ENCODE assay signal across 18 mouse cellular contexts in the genomic region with DNA sequence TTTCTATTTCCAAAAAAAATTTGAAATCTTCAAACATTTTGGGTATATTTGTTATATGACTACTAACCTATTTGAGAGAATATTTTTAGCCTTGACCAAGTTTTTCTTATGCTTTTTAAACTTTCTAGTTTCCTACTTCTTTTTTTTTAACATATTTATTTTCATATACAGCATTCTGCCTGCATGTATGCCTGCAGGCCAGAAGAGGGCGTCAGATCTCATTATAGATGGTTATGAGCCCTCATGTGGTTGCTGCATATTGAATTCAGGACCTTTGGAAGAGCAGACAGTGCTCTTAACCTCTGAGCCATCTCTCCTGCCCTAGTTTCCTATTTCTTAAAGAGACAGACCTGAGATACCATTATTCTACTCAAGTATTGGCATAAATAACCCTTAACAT. TPM values are rescaled to one million over a fixed set of nuclear protein-coding genes. Genes with fewer than 3 reads are reported as not detected.
DNase-seq lines count a peak whose midpoint lies in the region; ATAC-seq and TF ChIP-seq lines count a peak whose summit lies in the region.
"Had no signal": no experiment of that assay in that cellular context is flagged by ENCODE, and none has a peak within 500 bp of the region (broad histone marks: within the 10 kb centered on the region; RNA-seq: fewer than 3 reads in every experiment).

No protein-coding gene starts in this region.

- no peak for TF ChIP-seq EP300 in lung, postnatal 0 days (IDR thresholded peaks at IDR 0.05)

- ATAC-seq in intestine, postnatal 0 days, result no peak
- no peak for ATAC-seq in intestine, embryonic 15.5 days
- no peak for ATAC-seq in lung, postnatal 0 days
- ATAC-seq in erythroid progenitor cell, adult 5-6 weeks (replicated peaks; ENCODE audit: low FRiP score, poor library complexity, severe bottlenecking), result no peak
- ATAC-seq: forebrain, embryonic 16.5 days; intestine, embryonic 16.5 days; midbrain, embryonic 16.5 days had no signal

- H3K36me3 ChIP-seq in intestine, postnatal 0 days (ENCODE audit: control insufficient read depth, insufficient read depth), result no peaks in the 10 kb centered on the region
- H3K36me3 ChIP-seq in intestine, embryonic 15.5 days, result no peaks in the 10 kb centered on the region
- no peaks in the 10 kb centered on the region for H3K36me3 ChIP-seq in lung, postnatal 0 days (ENCODE audit: insufficient read depth, low read length)
- H3K36me3 ChIP-seq: embryonic facial prominence, embryonic 10.5 days; heart, embryonic 15.5 days had no signal

- H3K27me3 ChIP-seq in intestine, postnatal 0 days (replicated peaks; ENCODE audit: control insufficient read depth, insufficient read depth, low read length), result no peaks in the 10 kb centered on the region
- H3K27me3 ChIP-seq in intestine, embryonic 15.5 days (replicated peaks), result no peaks in the 10 kb centered on the region
- no peaks in the 10 kb centered on the region for H3K27me3 ChIP-seq in lung, postnatal 0 days (replicated peaks; ENCODE audit: insufficient read depth, low read length)
- H3K27me3 ChIP-seq: heart, embryonic 15.5 days; megakaryocyte, embryonic 14.5 days had no signal

- peak; percentile 40 for DNase-seq in lung, postnatal 0 days (ENCODE audit: low spot score)
- DNase-seq in lung, postnatal 36 days, result no peak
- DNase-seq in ES-CJ7 (ENCODE audit: low read depth, low spot score) (peak; percentile 27), ZHBTc4 (ENCODE audit: low read depth, low spot score) (peak; percentile 42)
- DNase-seq: cerebellum, postnatal 25 days; heart, adult 11 months; kidney, postnatal 14 days; layer of hippocampus, adult 9-11 months; lung, adult 2 months had no signal

- peak; percentile 63 for TF ChIP-seq CTCF in intestine, postnatal 0 days (IDR thresholded peaks at IDR 0.05; ENCODE audit: low read depth)
- peak; percentile 55 for TF ChIP-seq CTCF in lung, postnatal 0 days (IDR thresholded peaks at IDR 0.05)

- H3K27ac ChIP-seq in intestine, postnatal 0 days (ENCODE audit: low read depth, low read length), result no peak overlapping the region
- H3K27ac ChIP-seq in intestine, embryonic 15.5 days, result no peak overlapping the region
- no peak overlapping the region for H3K27ac ChIP-seq in lung, postnatal 0 days (ENCODE audit: low read length)
- H3K27ac ChIP-seq: embryonic facial prominence, embryonic 10.5 days; heart, embryonic 15.5 days had no signal

- no peaks in the 10 kb centered on the region for H3K9me3 ChIP-seq in intestine, postnatal 0 days (ENCODE audit: control insufficient read depth)
- H3K9me3 ChIP-seq in intestine, embryonic 15.5 days, result no peaks in the 10 kb centered on the region
- no peaks in the 10 kb centered on the region for H3K9me3 ChIP-seq in lung, postnatal 0 days (ENCODE audit: low read length)
- H3K9me3 ChIP-seq: embryonic facial prominence, embryonic 10.5 days; heart, embryonic 15.5 days; megakaryocyte, embryonic 14.5 days had no signal

- WGBS in intestine, postnatal 0 days, result 16% methylated on average over 1 of the region's 1 CpGs
- 2% methylated on average over 1 of the region's 1 CpGs for WGBS in intestine, embryonic 15.5 days
- 11% methylated on average over 1 of the region's 1 CpGs for WGBS in lung, postnatal 0 days

- 0 out of 2 replicates have a peak, but pooled peaks cover 2% of the 10 kb centered on the region for H3K4me1 ChIP-seq in intestine, postnatal 0 days (replicated peaks; ENCODE audit: control insufficient read depth, insufficient read depth, low read length)
- H3K4me1 ChIP-seq in intestine, embryonic 15.5 days (replicated peaks), result no peaks in the 10 kb centered on the region
- peaks cover 4% of the 10 kb centered on the region; the same call in 1 of the 2 replicates for H3K4me1 ChIP-seq in lung, postnatal 0 days (ENCODE audit: insufficient read depth, low read depth, low read length)
- H3K4me1 ChIP-seq: embryonic facial prominence, embryonic 10.5 days had no signal

- no peak overlapping the region for H3K4me3 ChIP-seq in intestine, postnatal 0 days (ENCODE audit: low read depth, low read length)
- no peak overlapping the region for H3K4me3 ChIP-seq in intestine, embryonic 15.5 days (replicated peaks)
- H3K4me3 ChIP-seq in lung, postnatal 0 days (ENCODE audit: low read depth, low read length), result no peak overlapping the region
- H3K4me3 ChIP-seq: embryonic facial prominence, embryonic 10.5 days; heart, embryonic 15.5 days; megakaryocyte, embryonic 14.5 days had no signal

- no peak overlapping the region for H3K9ac ChIP-seq in intestine, postnatal 0 days (ENCODE audit: low read depth, low read length)
- no peak overlapping the region for H3K9ac ChIP-seq in intestine, embryonic 15.5 days
- H3K9ac ChIP-seq in lung, postnatal 0 days (replicated peaks; ENCODE audit: low read depth), result no peak overlapping the region
- H3K9ac ChIP-seq: heart, embryonic 15.5 days had no signal

- no peak overlapping the region for H3K4me2 ChIP-seq in intestine, postnatal 0 days (replicated peaks; ENCODE audit: low read depth)
- H3K4me2 ChIP-seq in intestine, embryonic 15.5 days (replicated peaks), result no peak overlapping the region
- H3K4me2 ChIP-seq in lung, postnatal 0 days (replicated peaks; ENCODE audit: low read depth, low read length), result no peak overlapping the region
- H3K4me2 ChIP-seq: heart, embryonic 15.5 days had no signal

RNA-seq across cellular contexts. Expression of a gene that starts 48.9 kb away (rescaled TPM):
- 51.6 and 55.2 TPM in 2 replicates for polyA plus RNA-seq in intestine, postnatal 0 days (2015; fragmentation: Nextera tagmentation; extraction: Ambion mirVana)
- 21.2 and 22.9 TPM in 2 replicates for polyA plus RNA-seq in intestine, embryonic 15.5 days (2015; fragmentation: Nextera tagmentation; extraction: Ambion mirVana)
- polyA plus RNA-seq in lung, postnatal 0 days (2015; fragmentation: Nextera tagmentation; extraction: Ambion mirVana), result 48.7 and 51.1 TPM in 2 replicates
- 0.36 TPM in 1 of 2 replicates, not detected in the other for total RNA-seq in erythroid progenitor cell, adult 5-6 weeks (2015; ENCODE audit: low replicate concordance)
- total RNA-seq in erythroid progenitor cell, adult 5-6 weeks (2017; ENCODE audit: low replicate concordance), result 1.1 TPM in 1 of 2 replicates, not detected in the other
